Mouse (Mus musculus) spleen, postnatal 14 days (tissue): ENCODE results near the gene Aqp3.
"Not testable (repeated sequence)": the region's sequence is repeated elsewhere in the genome, so short reads cannot be mapped to it uniquely, and the experiment has no call there.

Experiments
- DNase-seq, 2 experiments: peaks; one replicate each; pipeline ENCODE4 v3.0.0; 2021 to 2022; ENCODE audit warnings: low spot score in 2 of 2

The Aqp3 gene

DNA sequence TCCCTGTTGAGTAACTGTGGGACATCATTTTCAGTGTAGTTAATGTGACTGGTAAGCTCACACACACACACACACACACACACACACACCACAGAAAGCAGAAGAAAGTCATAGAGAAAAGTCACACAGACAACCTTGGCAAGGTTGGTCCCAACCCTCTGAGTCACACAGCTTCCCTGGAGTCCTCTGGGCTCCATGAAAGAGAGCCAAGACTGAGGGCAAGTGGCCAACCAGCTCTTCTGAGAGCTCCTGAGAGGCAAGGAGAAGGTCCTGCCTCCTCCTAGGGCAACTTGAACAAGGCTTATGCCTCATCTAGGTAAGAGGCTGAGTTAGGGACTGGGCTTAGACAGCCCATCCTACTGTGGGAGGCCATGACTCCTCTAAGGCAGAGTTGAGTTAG, 4.9 kb upstream of the Aqp3 start:
- DNase-seq, result no peak

DNA sequence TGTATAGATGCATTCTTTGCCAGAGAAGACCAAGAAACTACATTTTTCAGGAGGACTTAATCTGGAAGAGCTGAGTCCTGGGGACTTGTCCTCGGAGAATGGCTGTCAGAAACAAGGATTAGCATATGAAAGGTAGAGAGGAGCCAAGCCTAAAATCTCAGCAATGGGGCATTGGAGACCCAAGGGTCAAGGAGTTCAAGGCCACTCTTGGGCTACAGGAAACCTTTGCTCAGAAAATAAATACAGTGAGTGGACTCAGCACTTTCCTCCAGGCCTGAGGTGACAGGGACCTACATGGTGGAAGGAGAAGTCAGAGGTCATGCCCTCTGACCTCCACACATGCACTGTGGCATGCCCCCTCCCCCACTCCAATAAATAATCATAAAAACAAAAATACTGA, 3.0 kb upstream of the Aqp3 start:
- DNase-seq, result no peak

DNA sequence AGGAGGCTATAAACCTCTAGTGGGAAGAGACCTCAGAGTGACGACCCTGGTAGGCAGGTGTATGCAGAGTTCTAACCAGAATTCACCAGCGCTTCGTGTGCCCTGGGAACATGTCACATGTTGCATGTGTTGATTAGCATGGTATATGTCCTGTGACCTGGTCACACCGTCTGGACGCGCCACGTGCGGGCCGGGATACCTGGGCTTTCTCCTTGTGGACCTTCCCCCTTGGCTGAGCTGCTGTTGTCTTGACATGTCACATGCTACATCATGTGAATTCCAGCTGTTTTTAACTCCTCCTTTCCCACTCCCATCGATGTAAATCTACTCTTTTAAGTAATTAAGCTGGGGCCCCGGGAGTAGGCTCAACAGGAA, 581 bp upstream of the Aqp3 start:
- no peak for DNase-seq

DNA sequence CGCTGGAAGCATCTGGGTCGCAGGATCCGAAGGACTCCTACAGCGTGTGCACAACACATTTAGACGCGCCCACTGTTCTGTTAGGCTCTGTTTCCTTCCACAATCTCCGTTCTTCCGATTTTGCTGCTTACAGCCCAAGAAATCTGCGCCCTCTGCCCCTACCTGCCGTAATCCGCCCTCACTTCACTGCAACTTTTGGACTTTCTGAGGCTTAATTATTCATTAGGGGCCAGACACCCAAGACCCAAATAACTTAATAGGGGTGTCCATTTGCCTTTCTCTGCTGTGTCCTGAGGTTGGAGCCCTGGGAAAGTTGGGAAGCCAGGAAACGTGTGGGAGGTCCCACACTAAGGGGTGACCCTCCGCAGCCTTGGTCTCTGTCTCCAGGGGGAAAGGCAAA, 602 bp downstream of the Aqp3 start:
- no peak for DNase-seq

DNA sequence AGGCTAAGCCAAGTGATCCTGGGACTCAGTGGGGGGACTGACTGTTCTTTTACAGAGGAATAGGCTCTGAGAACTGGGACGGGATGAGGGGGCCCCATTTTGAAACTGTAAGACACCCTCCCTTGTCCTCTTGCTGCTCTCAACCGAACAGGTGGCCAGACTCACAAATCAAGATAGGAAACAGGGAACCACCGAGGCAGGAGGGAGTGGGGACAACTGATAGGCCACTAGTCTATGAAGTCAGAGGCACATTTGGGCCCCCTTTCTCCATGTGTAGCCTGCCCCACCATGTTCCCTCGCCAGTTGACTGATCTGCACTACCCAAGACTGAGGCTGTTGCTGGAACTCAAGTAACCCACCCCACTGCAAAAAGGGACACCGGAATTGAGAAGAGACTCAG, 1.2 kb downstream of the Aqp3 start:
- no peak for DNase-seq

DNA sequence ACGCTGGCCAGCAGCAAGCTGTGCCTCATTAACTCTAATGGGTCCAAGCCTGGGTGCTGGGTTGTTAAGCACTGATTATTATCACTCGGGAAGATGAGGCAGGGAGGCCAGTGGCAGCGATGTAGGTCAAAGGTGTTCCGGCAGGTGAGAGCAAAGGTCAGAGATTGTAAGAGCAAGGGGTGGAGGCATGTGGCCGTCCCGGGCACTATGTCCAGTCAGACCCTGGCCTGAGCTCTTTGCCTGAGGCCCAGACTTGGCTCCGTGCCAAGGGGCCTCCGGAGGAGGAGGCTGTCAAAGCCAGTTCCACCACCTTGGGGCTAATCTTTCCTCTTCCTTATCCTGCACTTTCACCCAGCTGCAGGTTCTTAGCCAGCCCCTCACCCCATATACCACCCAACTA, 1.8 kb downstream of the Aqp3 start:
- no peak for DNase-seq

DNA sequence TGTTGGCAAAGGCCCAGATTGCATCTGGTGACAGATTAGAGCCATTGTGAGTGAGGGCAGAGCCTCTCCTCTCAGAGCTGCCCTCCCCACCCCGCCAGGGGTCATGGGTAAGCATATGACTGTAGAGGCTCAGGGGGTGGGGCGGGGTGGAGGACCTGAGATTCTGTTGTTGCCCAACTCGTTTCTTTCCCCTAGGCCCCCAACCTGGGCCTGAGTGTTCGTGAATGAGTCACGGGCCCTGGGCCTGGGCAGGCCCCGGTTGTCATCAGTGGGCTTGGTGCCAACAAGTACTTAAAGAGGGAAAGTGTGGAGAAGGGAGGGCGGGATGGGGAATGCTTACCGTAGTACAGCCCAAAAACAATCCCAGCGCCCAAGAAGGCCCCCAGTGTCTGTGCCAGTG, 3.6 kb downstream of the Aqp3 start:
- DNase-seq, result no peak

DNA sequence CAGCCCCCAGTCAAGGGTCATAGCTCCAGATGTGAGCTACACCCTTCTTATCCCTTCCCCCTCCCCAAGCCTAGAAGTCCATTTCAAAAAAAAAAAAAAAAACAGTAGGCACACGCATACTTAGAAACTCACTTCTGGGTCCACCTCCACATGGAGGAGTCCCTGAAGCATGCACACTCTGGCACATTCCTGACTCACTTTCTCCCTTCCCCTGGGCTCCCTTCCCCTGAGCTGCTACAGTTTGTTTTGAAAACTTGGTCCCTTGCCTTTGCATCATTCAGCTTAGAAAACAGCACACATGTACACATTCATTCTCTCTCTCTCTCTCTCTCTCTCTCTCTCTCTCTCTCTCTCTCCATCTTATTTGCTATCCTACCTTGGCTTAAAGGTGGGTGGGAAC, 5.0 kb downstream of the Aqp3 start:
- DNase-seq, result no peak

DNA sequence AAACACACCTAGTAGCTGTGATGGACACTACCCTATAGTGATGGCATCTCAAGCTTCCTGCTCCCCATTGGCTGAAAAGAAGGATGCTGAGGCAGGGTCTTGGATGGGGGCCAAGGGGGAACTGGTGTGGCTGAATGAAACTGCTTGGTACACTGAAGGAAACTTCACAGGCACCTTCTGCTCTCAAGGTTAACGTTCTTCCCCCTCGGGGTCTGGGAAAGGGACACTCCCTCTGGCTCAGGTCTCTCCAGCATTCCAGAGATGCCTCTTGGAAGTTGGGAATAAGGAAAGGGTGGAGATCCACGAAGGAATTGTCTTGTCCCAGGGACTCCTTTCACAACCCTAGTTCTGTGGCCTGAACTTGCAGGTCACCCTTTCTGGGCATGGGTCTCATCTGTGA, 6.6 kb downstream of the Aqp3 start:
- no peak for DNase-seq

DNA sequence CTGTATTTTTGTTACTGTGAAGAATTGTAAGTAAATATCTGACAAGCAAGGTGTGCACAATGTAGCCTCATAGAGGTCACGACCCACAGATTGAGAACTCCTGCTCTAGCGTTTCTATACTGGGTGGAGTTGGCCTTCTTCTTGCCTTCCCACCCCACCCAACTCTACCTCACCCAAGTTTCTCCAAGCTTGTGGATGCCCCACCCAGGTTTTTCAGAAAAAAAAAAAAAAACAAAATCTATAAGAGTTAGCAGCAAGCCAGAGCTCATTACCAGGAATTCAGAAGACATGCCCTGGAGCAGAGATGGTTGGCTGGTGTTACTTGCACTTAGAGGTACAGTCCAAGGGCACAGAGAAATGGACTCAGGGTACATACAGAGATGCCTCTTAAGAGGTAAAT, 8.3 kb downstream of the Aqp3 start:
- no peak for DNase-seq

DNA sequence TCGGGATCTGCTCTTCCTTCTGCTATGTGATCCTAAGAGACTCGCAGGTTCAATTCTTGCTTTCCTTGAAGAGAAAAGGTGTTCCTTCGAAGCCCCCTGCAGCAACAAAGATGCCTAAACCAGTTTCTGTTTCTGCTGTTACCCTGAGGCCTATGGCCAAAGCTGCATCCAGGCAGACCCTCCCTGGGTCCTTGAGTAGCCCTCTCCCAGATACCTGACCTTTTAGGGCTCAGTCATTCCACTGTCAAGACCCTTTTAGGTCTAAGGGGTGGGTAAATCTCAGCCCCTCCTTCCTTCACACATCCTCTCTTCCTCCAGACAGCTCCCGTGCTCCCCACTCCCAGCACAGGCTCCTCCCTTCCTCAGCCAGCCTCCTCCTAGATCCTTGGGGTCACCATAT, 8.8 kb downstream of the Aqp3 start:
- DNase-seq, result no peak

DNA sequence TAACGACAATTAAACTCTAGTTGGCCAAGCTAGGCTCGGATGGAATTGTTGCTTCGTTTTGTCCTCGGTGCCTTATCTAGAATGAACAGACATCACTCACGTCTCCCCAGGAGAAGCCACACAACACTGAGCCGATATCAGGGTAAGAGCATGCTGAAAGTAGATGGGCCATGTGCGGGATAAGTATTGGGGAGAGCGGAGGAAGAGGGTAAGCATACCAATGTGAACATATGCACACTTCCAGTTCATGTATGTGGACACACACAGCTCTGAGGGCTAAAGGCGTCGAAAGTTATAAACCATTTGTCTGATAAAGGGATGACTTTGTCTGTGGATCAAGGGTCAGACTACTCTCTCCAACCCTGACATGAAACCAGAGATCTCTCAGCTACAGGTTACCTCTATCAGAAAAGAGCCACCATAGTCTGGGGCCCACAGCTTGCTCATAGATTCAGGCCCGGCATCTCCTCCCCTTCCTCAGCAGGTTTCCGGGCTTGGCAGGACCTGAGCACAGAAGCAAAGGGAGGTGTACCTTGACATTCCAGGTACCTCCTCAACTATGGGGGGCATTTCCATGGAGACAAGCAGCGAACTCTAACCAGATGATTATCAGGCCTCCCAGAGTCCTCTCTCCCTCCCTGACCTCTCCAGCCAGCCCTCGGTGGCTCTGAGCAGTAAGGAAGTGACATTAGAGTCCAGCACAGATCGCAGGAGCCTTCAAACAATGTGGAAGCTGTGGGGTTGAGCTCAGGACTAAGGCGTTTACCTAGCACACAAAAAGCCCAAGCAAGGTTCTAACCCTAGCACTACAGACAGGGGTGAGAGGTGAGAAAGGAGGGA, 10.3 kb downstream of the Aqp3 start:
- peak in 1 of 2 experiments; percentile 20 for DNase-seq

DNA sequence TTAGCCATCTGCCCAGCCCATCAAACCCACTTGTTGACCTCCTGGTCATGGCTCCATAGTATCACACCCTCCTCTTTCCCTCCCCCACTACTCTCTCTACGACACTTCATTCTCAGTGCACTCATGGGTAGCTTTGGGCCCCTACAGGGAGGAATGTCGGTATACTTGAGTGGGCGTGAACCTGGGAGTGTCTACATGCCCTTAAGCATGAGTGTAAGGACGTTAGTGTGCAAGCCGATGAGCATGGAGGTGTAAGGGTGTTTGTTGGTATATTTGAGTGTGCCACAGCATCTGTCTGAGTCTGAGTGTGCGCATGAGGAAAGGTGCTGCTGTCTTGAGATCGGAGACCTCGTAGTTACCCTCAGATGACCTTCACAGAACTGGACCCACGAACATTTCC, 11.0 kb downstream of the Aqp3 start:
- no peak for DNase-seq

DNA sequence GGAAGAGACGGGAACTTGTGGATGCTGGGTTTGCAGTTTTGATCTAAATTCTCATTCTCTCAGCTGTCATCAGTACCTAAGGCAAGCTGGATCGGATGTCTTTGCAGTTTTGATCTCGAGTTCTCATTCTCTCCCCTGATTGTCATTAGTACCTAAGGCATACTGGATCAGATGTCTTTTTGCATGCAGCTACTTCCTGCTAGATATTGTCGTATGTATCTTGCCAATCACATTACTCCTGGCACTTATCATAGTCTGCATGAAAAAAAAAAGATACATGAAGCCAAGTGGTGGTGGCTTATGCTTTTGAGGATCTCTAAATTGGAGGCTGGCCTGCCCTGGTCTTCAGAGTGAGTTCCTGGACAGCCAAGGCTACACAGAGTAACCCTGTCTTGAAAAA, 13.2 kb downstream of the Aqp3 start:
- DNase-seq, result no peak

DNA sequence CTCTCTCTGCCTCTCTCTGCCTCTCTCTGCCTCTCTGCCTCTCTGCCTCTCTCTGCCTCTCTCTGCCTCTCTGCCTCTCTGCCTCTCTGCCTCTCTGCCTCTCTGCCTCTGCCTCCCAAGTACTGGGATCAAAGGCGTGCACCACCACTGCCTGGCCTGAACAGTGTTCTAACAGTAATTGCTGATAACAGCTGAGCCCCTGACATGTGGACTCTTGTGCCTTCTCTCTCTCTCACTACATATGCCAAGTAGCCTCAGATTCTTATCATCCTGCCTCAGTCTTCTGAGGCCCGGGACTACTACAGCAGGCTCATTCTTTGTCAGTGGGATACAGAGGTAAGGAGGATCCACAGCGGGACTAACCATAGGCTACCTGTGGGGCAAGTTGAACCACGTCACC, 15.2 kb downstream of the Aqp3 start:
- DNase-seq, result not testable (repeated sequence)

DNA sequence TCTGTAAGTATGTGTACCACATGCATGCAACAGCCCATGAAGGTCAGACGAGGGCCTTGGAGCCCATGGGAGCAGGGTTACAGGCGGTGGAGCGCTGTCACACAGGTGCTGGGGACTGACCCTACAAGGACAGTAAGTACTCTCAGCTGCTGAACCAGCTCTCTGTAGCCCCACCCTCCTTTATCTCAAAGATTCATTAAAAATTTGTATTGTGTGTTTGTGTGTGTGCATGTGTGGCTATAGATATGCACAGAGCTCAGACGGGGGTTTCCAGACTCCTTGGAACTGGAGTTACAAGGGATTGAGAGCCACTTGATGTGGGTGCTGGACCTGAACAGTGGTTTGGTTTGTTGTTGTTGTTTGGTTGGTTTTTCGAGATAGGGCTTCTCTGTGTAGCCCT, 16.2 kb downstream of the Aqp3 start:
- no peak for DNase-seq

DNA sequence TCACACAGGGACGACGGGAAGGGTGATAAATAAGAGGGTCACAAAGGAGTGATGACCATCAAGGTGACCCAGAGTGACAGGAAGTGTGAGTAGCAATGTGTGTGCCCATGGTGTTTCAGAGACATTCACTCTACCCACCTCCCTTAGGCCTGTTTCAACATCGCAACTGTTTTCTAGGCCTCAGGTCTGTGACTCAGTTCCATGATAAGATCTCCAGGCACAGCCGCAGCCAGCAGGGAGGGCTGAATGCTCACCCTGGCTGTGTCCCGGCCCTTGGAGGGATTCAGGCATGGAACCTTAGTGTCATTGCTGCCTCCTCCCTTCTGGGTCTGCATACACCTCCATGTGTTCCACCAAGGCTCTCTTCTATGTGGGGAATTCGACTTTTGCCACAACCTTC, 19.3 kb downstream of the Aqp3 start:
- no peak for DNase-seq

DNA sequence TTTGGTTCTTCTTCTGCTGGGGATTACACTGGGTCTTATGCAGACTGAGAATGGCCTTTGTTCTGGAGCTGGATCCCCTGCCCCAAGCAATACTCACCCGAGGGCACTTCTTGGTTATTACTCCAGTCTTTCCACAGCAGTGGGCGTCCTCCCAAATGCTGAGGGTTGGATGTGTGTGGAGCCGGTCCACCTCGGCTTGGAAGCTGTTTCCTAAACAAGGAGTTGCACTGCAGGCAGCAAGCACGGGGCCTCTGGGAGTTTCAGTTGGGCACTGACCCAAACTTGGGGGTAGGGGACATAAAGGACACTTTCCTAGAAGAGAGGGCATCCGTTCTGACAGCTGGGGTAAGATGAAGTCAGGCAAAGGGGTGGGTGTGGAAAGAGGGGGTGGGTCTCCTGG, 23.5 kb downstream of the Aqp3 start:
- DNase-seq, result no peak

DNA sequence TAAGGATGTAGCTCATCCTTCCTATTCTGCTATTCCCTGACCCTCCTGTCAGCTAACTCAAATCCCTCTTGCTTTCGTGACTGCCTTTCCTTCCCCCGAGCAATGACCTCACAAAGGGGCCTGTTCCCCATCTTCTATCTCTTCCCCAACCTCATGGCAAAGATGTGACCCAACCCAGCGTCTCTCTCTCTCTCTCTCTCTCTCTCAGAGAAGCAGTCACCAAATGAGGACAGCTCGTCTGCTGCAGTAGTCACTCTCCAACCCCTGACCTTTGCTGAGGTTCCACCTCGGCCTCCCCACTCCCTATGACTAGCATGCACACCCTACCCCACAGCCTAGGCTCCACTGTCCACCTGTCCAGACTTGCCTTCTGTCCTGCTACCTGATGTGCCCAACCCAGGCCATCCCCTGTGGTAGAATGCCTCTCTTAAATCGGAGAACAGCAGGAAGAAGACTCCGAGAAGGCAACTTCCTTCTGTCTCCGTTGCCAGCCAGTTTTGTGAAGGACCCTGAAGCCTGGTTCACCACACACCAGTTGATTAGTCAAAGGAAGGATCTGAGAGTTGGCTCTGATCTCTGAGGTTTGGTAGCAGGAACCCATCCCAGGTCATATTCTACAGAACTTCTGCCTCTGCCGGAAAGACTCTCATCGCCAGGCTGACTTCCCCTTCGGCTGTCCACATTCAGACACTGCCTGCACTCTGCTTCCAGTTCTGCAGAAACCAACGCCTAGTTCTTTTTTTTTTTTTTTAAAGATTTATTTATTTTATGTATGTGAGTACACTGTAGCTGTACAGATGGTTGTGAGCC, 24.8 kb downstream of the Aqp3 start:
- DNase-seq, result no peak

DNA sequence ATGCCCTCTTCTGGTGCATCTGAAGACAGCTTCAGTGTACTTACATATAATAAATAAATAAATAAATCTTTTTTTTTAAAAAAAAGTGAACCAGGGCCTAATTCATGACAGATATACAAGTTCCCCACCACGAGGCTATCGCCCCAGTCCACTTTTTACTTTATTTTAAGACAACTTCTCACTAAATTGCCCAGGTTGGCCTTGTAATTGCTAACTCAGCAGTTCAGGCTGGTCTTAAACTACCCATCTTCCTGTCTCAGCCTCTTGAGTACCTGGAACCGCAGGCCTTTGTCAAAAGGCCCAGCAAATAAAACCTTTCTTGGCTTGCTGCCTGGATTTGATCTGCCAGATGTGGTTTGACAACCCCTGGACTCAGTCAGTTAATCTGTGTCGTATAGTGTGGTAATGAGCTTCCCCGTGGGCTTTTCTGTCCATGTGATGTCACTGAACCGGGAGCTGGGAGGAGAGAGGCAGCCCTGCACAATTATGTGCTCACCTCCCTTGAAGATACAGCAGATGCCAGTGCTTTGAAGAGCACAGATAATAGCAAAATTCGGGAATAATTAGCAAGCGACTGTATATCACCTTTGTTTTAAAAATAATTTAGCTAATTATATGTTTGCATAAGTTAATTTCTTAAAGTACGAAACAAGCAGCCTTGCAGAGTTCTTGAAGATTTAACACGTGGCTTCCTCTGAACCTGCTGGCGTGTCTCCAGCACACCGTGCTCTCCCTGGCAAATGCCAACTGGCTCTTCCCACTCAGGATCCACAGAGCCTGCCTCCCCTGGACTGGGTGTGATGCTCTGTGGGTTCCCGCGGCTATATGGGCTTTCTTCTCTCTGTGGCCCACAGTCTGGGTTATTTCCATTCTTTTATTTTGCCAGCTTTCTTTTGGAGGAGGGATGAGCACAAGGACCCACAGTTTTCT, 26.2 kb downstream of the Aqp3 start:
- DNase-seq, result no peak

DNA sequence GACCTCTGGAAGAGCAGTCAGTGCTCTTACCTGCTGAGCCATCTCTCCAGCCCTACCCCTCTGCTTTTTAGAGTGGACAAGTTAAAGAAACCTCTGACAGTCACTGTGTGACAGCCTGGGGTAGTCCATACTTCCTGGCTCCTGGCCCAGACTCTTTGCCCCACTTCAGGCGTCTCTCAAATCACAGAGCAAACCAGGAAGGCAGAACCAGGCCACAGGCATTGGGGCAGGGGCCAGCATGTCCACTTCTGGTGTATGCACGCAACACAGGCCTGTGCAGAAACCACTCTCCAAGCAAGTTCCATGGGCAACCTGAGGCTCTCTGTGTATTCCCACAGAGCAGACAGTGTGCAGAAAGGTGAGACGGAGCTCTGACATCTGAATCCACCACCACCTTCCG, 32.8 kb downstream of the Aqp3 start:
- no peak for DNase-seq
